In genomic region chr14:74659411-74659841, GRCm38 (mm10) we compare ENCODE assay signal across 10 mouse cellular contexts. TPM values are rescaled to one million over a fixed set of nuclear protein-coding genes. Genes with fewer than 3 reads are reported as not detected.
DNase-seq lines count a peak whose midpoint lies in the region; ATAC-seq and TF ChIP-seq lines count a peak whose summit lies in the region.
"Had no signal": no experiment of that assay in that cellular context is flagged by ENCODE, and none has a peak within 500 bp of the region (broad histone marks: within the 10 kb centered on the region; RNA-seq: fewer than 3 reads in every experiment).

No protein-coding gene starts in this region.

- H3K27me3 ChIP-seq in heart, embryonic 12.5 days (replicated peaks) = no peaks in the 10 kb centered on the region
- no peaks in the 10 kb centered on the region for H3K27me3 ChIP-seq in liver, embryonic 15.5 days
- H3K27me3 ChIP-seq in midbrain, embryonic 13.5 days = no peaks in the 10 kb centered on the region
- H3K27me3 ChIP-seq: intestine, embryonic 15.5 days had no signal

- no peak overlapping the region for H3K9ac ChIP-seq in heart, embryonic 12.5 days
- H3K9ac ChIP-seq in liver, embryonic 15.5 days = no peak overlapping the region
- H3K9ac ChIP-seq in midbrain, embryonic 13.5 days (replicated peaks) = no peak overlapping the region
- H3K9ac ChIP-seq: intestine, embryonic 15.5 days had no signal

- H3K4me3 ChIP-seq in heart, embryonic 12.5 days = no peak overlapping the region
- 0 out of 2 replicates have a peak overlapping the region, but pooled peaks have one; percentile 4 for H3K4me3 ChIP-seq in layer of hippocampus, adult 2 months
- no peak overlapping the region for H3K4me3 ChIP-seq in liver, embryonic 15.5 days (replicated peaks)
- no peak overlapping the region for H3K4me3 ChIP-seq in lung, adult 2 months (replicated peaks; ENCODE audit: extremely low read depth, low read depth, low read length)
- no peak overlapping the region for H3K4me3 ChIP-seq in midbrain, embryonic 13.5 days (replicated peaks)
- H3K4me3 ChIP-seq: intestine, embryonic 15.5 days had no signal

- no peak for DNase-seq in heart, postnatal 14 days
- DNase-seq in MEL-GATA-1-ER (ENCODE audit: extremely low read depth, low read depth) = peak; percentile 90
- DNase-seq in layer of hippocampus, adult 2 months (ENCODE audit: low spot score in 2 of 2) = peak; percentile 29 to 63
- no peak for DNase-seq in B cell, adult 2 months
- no peak for DNase-seq in lung, adult 2 months
- DNase-seq: lung, postnatal 10 days had no signal

- 74% methylated on average over 8 of the region's 8 CpGs for WGBS in heart, embryonic 12.5 days
- 49% methylated on average over 8 of the region's 8 CpGs for whole genome bisulfite sequencing in liver, embryonic 15.5 days (ENCODE audit: insufficient replicate concordance)
- 69% methylated on average over 8 of the region's 8 CpGs for WGBS in lung, adult 2 months
- 80% methylated on average over 8 of the region's 8 CpGs for WGBS in midbrain, embryonic 13.5 days

- no peak overlapping the region for H3K4me2 ChIP-seq in heart, embryonic 12.5 days
- H3K4me2 ChIP-seq in liver, embryonic 15.5 days = 0 out of 2 replicates have a peak overlapping the region, but pooled peaks have one; percentile 1
- no peak overlapping the region for H3K4me2 ChIP-seq in midbrain, embryonic 13.5 days (replicated peaks)
- H3K4me2 ChIP-seq: intestine, embryonic 15.5 days had no signal

- H3K9me3 ChIP-seq in heart, embryonic 12.5 days (replicated peaks) = no peaks in the 10 kb centered on the region
- H3K9me3 ChIP-seq in liver, embryonic 15.5 days (replicated peaks) = no peaks in the 10 kb centered on the region
- no peaks in the 10 kb centered on the region for H3K9me3 ChIP-seq in midbrain, embryonic 13.5 days
- H3K9me3 ChIP-seq: intestine, embryonic 15.5 days had no signal

- TF ChIP-seq CTCF in layer of hippocampus, adult 2 months (conservative IDR thresholded peaks at IDR 0.05) = no peak
- TF ChIP-seq CTCF in lung, adult 2 months (IDR thresholded peaks at IDR 0.05; ENCODE audit: insufficient read depth, low read length) = no peak

- peaks cover 27% of the 10 kb centered on the region for H3K4me1 ChIP-seq in heart, embryonic 12.5 days (replicated peaks)
- peaks cover 34% of the 10 kb centered on the region for H3K4me1 ChIP-seq in liver, embryonic 15.5 days (replicated peaks)
- H3K4me1 ChIP-seq in lung, adult 2 months (ENCODE audit: control insufficient read depth, insufficient read depth, low read length) = no peaks in the 10 kb centered on the region
- no peaks in the 10 kb centered on the region for H3K4me1 ChIP-seq in midbrain, embryonic 13.5 days (replicated peaks)
- H3K4me1 ChIP-seq: intestine, embryonic 15.5 days had no signal

- no peaks in the 10 kb centered on the region for H3K36me3 ChIP-seq in heart, embryonic 12.5 days
- no peaks in the 10 kb centered on the region for H3K36me3 ChIP-seq in liver, embryonic 15.5 days (replicated peaks)
- no peaks in the 10 kb centered on the region for H3K36me3 ChIP-seq in midbrain, embryonic 13.5 days
- H3K36me3 ChIP-seq: intestine, embryonic 15.5 days had no signal

- peak overlapping the region; percentile 4; the same call in 1 of the 2 replicates for H3K27ac ChIP-seq in heart, embryonic 12.5 days (ENCODE audit: poor library complexity, severe bottlenecking)
- no peak overlapping the region; the same call in 1 of the 2 replicates for H3K27ac ChIP-seq in layer of hippocampus, adult 2 months
- H3K27ac ChIP-seq in liver, embryonic 15.5 days (replicated peaks) = 0 out of 2 replicates have a peak overlapping the region, but pooled peaks have one; percentile 2
- no peak overlapping the region for H3K27ac ChIP-seq in midbrain, embryonic 13.5 days
- H3K27ac ChIP-seq: intestine, embryonic 15.5 days had no signal

- no peak for ATAC-seq in heart, embryonic 12.5 days (ENCODE audit: insufficient number of reproducible peaks, low FRiP score)
- peak; percentile 80 for ATAC-seq in liver, embryonic 15.5 days (ENCODE audit: insufficient read depth)
- ATAC-seq in midbrain, embryonic 13.5 days = no peak
- ATAC-seq: intestine, embryonic 15.5 days had no signal

- intact Hi-C loops in heart, postnatal 14 days (cut with DNase I) = no loop called here

- no peak for TF ChIP-seq POLR2A in lung, adult 2 months (IDR thresholded peaks at IDR 0.05; ENCODE audit: borderline replicate concordance, extremely low read depth, low read depth, low read length)

RNA-seq across cellular contexts. Expression of gene Htr2a, which starts 18.8 kb away (rescaled TPM):
- polyA plus RNA-seq in heart, embryonic 12.5 days (2016; fragmentation: Nextera tagmentation; extraction: Ambion mirVana) = 1.4 TPM in 2 replicates
- under 1 TPM; 0.63 to 0.88 TPM for total RNA-seq in heart, postnatal 14 days (2021)
- 1 to 10 TPM; 8.6 to 9.3 TPM for total RNA-seq in layer of hippocampus, adult 2 months (2021)
- polyA plus RNA-seq in liver, embryonic 15.5 days (2015; fragmentation: Nextera tagmentation; extraction: Ambion mirVana) = 0.18 and 0.20 TPM in 2 replicates
- 0.31 TPM in 2 replicates for polyA plus RNA-seq in lung, adult 2 months (2012; rRNA removed)
- polyA plus RNA-seq in midbrain, embryonic 13.5 days (2015; fragmentation: Nextera tagmentation; extraction: Ambion mirVana) = 1.2 and 1.3 TPM in 2 replicates

Comparison
In these comparisons a context has a peak if more than half of its experiments do, and no peak if none do; other contexts are left out.
1. H3K27ac ChIP-seq: peak in heart, embryonic 12.5 days (single experiment) and liver, embryonic 15.5 days (single experiment); none in layer of hippocampus, adult 2 months (single experiment) and midbrain, embryonic 13.5 days (single experiment).
2. DNase-seq: peak in MEL-GATA-1-ER (single experiment) and layer of hippocampus, adult 2 months (2 of 2); none in heart, postnatal 14 days (0 of 2), B cell, adult 2 months (0 of 2) and lung, adult 2 months (single experiment).